Mouse (Mus musculus): ENCODE results near the gene Srsf1.

- TF ChIP-seq RAD21 (IDR thresholded peaks at IDR 0.05; ENCODE audit: low read depth, low read length) (no peak), CHD1 (IDR thresholded peaks at IDR 0.05; ENCODE audit: low read depth, low read length) (no peak)
Measured at GRCm38 (mm10) chr11:88049732-88050131, 2.6 kb downstream of the Srsf1 start.

All from CH12.LX (cell line).